Mouse (Mus musculus): ENCODE measurements around the gene Gm10031.
A peak's percentile ranks its signal among the peaks of the same experiment; 100 is the strongest.

Gene Gm10031

GRCm38 (mm10) chr1:156543999-156544398 is 20.2 kb downstream of the Gm10031 start:
- DNase-seq (ENCODE audit: low read depth): no peak

GRCm38 (mm10) chr1:156558024-156558930 is 34.5 kb downstream of the Gm10031 start, which contains the start of gene Abl2:
Abl2 (plus strand) TSS chr1:156558786.
- peak; percentile 72 for DNase-seq (ENCODE audit: low read depth)

- no peak for DNase-seq (ENCODE audit: low read depth)
Measured at GRCm38 (mm10) chr1:156558950-156559640, 35.3 kb downstream of the Gm10031 start.

DNA sequence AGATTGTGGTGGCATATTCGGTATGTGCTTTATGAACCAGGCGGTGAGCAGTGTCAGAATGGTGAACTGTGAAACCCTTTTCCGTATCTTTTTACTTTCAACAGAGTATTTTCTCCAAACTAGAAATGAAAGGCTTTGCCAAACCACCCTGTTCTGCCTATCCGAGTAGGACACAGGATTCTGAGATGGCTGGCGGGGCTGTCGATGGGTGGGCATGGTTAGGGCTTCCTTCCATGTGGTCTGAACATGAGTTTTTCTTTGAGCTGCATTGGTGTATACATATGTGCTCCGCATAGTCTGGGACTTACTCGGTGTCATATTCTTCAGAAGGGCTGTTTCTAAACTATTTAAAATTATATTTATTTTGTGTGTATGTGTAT is 35.8 kb downstream of the Gm10031 start:
- DNase-seq (ENCODE audit: low read depth): no peak

- no peak for DNase-seq (ENCODE audit: low read depth)
Measured at GRCm38 (mm10) chr1:156560500-156560899, 36.7 kb downstream of the Gm10031 start.

- DNase-seq (ENCODE audit: low read depth): no peak
Measured at GRCm38 (mm10) chr1:156565328-156565727, 41.5 kb downstream of the Gm10031 start.

DNA sequence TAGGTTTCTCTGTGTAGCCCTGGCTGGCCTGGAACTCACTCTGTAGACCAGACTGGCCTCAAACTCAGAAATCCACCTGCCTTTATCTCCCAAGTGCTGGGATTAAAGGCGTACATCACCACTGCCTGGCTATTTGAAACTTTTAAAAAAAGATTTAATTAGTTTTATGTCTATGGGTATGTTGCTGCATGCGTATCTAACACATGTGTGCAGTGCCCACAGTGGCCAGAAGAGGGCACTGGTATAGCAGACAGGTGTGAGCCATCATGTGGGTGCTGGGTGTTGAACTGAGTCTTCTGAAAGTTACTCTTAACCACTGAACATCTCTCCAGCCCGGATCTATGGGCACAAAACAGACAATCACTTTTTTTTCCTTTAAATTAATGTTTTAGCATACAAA is 42.3 kb downstream of the Gm10031 start:
- peak; percentile 24 for DNase-seq (ENCODE audit: low read depth)

DNA sequence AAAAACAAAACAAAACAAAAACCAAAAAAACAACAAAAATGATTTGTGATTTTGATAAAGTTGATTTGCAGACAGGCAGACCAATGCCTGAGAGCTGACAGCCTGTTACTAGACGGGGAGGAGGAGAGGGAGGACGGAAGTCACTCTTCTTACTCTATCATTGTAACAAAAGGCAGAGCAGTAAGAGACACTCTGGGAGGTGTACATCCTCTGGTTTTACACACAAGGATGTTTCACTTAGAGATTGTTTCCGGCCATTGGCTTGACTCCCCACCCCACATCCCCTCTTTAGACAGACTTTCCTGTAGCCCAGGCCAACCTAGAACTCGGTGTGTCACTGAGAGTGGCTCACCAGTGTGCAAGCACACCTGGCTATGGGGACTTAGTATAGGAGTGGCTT is 45.8 kb downstream of the Gm10031 start:
- DNase-seq (ENCODE audit: low read depth): no peak

DNA sequence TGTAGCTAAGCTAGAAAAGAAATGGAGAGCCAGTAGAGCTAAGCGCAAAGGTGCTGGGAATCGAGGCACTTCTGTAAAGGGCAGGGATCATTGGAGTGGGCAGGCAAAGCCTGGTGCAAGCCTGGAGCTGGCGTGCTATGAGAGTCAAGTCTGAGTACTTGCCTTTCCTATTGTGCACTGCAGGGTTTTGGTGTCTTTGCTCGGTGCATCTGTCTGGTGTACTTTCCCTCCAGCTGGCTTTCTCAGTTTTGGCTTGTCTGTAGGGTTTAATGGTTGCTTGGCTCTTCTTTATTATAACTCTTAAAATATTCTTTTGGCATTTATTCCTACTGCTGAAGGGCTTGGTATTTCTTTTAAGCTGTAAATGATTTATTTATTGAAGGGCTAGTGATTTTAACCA is 49.1 kb downstream of the Gm10031 start:
- DNase-seq (ENCODE audit: low read depth): no peak
